Mouse (Mus musculus) heart, embryonic 14.5 days (tissue): ENCODE measurements around the gene Uxs1. TPM values are rescaled to one million over a fixed set of nuclear protein-coding genes. Genes with fewer than 3 reads are reported as not detected.

ENCODE experiments used
- ATAC-seq: fragments of 200-750 bp; cut with Nextera tagmentation; 2 replicates; pipeline ENCODE4 v1.8.0; 2017; ENCODE audit warnings: low read depth, moderate TSS enrichment; ENCODE audit not compliant: insufficient number of reproducible peaks, insufficient read depth, low FRiP score
- H3K27ac ChIP-seq, 2 experiments: fragments of 200-500 bp in 1 of 2; fragments of 300-500 bp in 1 of 2; sonication (generic) in 1 of 2; replicated peaks in 1 of 2; 2 replicates each; pipeline ENCODE4 v1.5.1; 2012 to 2014; ENCODE audit warnings: low read depth in 2 of 2, low read length in 2 of 2, control low read depth in 1 of 2, mild to moderate bottlenecking in 1 of 2, mixed read lengths in 1 of 2; ENCODE audit not compliant: control insufficient read depth in 1 of 2, insufficient read depth in 1 of 2
- H3K27me3 ChIP-seq: fragments of 300-500 bp; sonication (generic); 2 replicates; pipeline ENCODE4 v1.6.1; 2014; ENCODE audit warnings: mild to moderate bottlenecking, low read length, control low read depth; ENCODE audit not compliant: control insufficient read depth, insufficient read depth
- H3K36me3 ChIP-seq: fragments of 300-500 bp; sonication (generic); 2 replicates; pipeline ENCODE4 v1.6.1; 2014; ENCODE audit warnings: mild to moderate bottlenecking, control low read depth, low read length, mixed read lengths; ENCODE audit not compliant: control insufficient read depth, insufficient read depth
- H3K4me1 ChIP-seq, 2 experiments: fragments of 200-500 bp in 1 of 2; fragments of 300-500 bp in 1 of 2; sonication (generic) in 1 of 2; 2 replicates each; pipeline ENCODE4 v1.6.1; 2012 to 2014; ENCODE audit warnings: low read length in 2 of 2, control low read depth in 1 of 2, mixed read lengths in 1 of 2; ENCODE audit not compliant: control insufficient read depth in 2 of 2, insufficient read depth in 2 of 2
- H3K4me2 ChIP-seq: fragments of 300-500 bp; sonication (generic); 2 replicates; pipeline ENCODE4 v1.6.1; 2014; ENCODE audit warnings: mild to moderate bottlenecking, low read length
- H3K4me3 ChIP-seq, 2 experiments: fragments of 200-500 bp in 1 of 2; fragments of 300-500 bp in 1 of 2; sonication (generic) in 1 of 2; 2 replicates each; pipeline ENCODE4 v1.5.1; 2012 to 2014; ENCODE audit warnings: low read length in 2 of 2, mild to moderate bottlenecking in 2 of 2, control low read depth in 1 of 2, low read depth in 1 of 2, moderate library complexity in 1 of 2; ENCODE audit not compliant: control insufficient read depth in 1 of 2, insufficient read depth in 1 of 2
- H3K9ac ChIP-seq: fragments of 300-500 bp; sonication (generic); 2 replicates; pipeline ENCODE4 v1.6.1; 2014; ENCODE audit warnings: mild to moderate bottlenecking, low read length
- H3K9me3 ChIP-seq: fragments of 300-500 bp; sonication (generic); 2 replicates; pipeline ENCODE4 v1.6.1; 2016; ENCODE audit warnings: low read length, control low read depth; ENCODE audit not compliant: control insufficient read depth
- WGBS: fragments of 180-500 bp; shearing (Covaris S2); extraction: QIAGEN DNeasy Blood & Tissue Kit; methylation state at CpG from one replicate; pipeline ENCODE4 v1.1.7; 2014; 5-methylcytosine and 5-hydroxymethylcytosine counted together
- polyA plus RNA-seq: library from polyadenylated mRNA; unstranded; fragments of >200 nt; fragmentation: Nextera tagmentation; extraction: Ambion mirVana; gene quantifications from 2 replicates; pipeline ENCODE4 v1.2.1, GENCODE M21; 2014

Gene Uxs1
- polyA plus RNA-seq = 10.5 and 11.3 TPM in 2 replicates

DNA sequence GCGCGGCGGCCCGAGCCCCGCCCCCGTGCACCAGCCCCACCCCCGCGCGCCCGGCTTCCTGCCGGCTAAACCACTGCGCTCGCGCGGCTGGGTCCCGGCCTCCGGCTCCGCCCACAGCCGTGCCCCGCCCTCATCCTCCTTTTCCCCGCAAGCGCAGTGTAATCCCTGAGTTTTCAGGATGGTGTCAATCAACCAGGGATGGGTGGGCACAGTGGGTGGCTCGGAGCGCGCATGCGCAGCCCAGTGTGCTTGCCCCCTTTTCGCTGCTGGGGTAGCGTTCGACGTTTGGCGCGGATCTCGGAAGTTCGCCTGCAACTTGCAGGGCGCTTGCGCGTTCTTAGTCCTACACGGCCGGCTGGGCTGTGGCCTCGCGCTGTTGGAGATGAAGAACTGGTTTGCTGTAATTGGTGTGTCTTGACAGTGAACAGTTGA is at the start of gene Uxs1:
Gene Uxs1 (minus strand): TSS at position 38 of the 432 bp plus-strand sequence.
- Histone ChIP-seq H3K9ac (peak within 1 kb of the TSS; percentile 77), H3K4me3 (peak within 1 kb of the TSS; percentile 86 to 93), H3K4me1 (peaks cover 0 to 6% of the 10 kb centered on the region in 2 experiments; a peak in 2 of 4 replicates), H3K27ac (peak within 1 kb of the TSS; percentile 83 to 89), H3K27me3 (no peaks in the 10 kb centered on the region), H3K9me3 (no peaks in the 10 kb centered on the region), H3K4me2 (peak within 1 kb of the TSS; percentile 99), H3K36me3 (no peaks in the 10 kb centered on the region)
- under 1% methylated on average over 41 of the region's 41 CpGs for WGBS
- ATAC-seq = peak; percentile 98

DNA sequence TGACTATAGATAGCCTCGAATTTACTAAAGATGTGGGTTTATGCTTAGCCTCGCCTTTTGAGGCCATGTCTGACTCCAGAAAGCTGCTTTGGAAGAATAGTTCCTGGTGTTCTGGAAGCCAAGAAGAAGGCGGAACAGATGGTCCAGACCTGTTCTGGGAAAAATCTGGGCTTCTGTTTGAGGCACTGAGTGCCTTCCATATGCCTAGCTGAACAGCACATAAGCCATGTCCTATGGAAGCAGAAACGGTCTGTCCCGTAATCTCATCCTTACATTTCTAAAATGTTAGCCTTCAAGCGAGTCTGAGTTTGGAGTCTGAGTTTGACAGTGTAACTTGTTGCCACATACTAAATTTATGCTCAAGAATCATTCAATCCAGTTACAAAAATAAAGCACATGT is 49.6 kb upstream of the Uxs1 start:
- Histone ChIP-seq H3K36me3 (no peaks in the 10 kb centered on the region), H3K4me3 (no peak overlapping the region), H3K4me1 (no peaks in the 10 kb centered on the region), H3K27me3 (no peaks in the 10 kb centered on the region), H3K4me2 (no peak overlapping the region), H3K27ac (no peak overlapping the region), H3K9ac (no peak overlapping the region), H3K9me3 (no peaks in the 10 kb centered on the region)
- WGBS = 80% methylated on average over 6 of the region's 6 CpGs
- no peak for ATAC-seq

DNA sequence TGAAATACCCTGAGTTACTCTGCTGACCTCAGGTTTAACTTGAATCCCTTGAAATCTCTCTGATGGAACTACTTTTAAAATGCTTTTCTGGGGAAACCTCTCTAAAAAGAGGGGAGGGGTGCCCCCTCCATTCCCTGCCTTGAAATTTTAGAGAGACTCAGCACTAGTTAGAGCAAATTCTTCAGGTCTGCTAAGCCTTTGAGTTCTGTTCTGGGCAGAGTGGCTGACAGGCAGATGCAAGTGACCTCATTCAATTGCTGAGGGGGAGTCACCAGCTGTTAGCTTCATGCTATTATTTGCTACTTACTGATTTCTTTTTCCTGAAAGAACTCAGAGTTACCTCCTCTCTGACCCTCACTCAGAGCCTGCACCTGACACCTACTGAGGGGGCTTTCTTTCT is 43.5 kb upstream of the Uxs1 start:
- Histone ChIP-seq H3K4me2 (no peak overlapping the region), H3K36me3 (no peaks in the 10 kb centered on the region), H3K27ac (no peak overlapping the region), H3K27me3 (no peaks in the 10 kb centered on the region), H3K4me3 (no peak overlapping the region), H3K4me1 (no peaks in the 10 kb centered on the region), H3K9me3 (no peaks in the 10 kb centered on the region), H3K9ac (no peak overlapping the region)
- ATAC-seq = no peak

DNA sequence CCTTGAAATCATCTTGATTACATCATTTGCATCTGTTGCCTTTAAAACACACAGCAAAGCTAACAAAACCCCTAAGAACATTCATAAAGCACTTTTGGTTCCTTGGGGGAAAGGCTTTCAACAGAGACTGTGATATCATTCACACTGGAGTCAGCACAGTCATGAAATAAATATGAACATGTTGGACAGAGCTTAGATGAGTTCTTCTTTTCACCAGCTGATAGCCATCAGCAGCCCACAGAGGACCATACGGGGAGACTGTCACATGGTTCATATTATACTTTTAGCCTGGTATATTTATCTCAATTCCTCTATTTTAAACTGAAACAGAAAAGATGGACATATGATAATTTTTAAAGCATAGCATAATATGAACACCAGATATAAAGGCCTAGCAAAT is 40.9 kb upstream of the Uxs1 start:
- H3K36me3 ChIP-seq = no peaks in the 10 kb centered on the region
- H3K27me3 ChIP-seq = no peaks in the 10 kb centered on the region
- H3K9me3 ChIP-seq = no peaks in the 10 kb centered on the region
- H3K4me1 ChIP-seq = no peaks in the 10 kb centered on the region
- H3K9ac ChIP-seq = no peak overlapping the region
- H3K4me2 ChIP-seq = no peak overlapping the region
- WGBS = 49% methylated on average over 1 of the region's 1 CpGs
- no peak overlapping the region for H3K27ac ChIP-seq
- H3K4me3 ChIP-seq = no peak overlapping the region
- no peak for ATAC-seq

DNA sequence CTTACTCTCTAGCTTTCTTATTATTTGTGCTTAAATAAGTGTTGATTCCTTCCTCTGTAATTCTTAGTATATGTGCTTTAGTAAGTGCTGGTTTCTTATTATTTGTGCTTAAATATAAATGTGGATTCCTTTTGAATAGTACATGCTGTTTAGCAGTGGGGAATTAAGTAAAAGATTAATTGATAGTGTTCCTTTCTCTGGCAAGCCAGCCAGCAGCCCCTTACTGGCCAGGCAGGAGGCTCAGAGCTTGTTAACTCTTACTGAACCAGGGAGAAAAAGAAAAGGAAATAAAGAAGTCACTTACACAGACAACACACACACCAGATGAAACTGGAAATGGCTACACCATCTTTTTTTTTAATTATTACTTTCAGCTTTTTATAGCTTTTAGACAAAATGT is 37.2 kb upstream of the Uxs1 start:
- no peak for ATAC-seq
- H3K4me3 ChIP-seq = no peak overlapping the region
- no peak overlapping the region for H3K4me2 ChIP-seq
- H3K9ac ChIP-seq = no peak overlapping the region
- no peaks in the 10 kb centered on the region for H3K27me3 ChIP-seq
- no peaks in the 10 kb centered on the region for H3K9me3 ChIP-seq
- no peaks in the 10 kb centered on the region for H3K4me1 ChIP-seq
- H3K27ac ChIP-seq = no peak overlapping the region
- H3K36me3 ChIP-seq = no peaks in the 10 kb centered on the region

DNA sequence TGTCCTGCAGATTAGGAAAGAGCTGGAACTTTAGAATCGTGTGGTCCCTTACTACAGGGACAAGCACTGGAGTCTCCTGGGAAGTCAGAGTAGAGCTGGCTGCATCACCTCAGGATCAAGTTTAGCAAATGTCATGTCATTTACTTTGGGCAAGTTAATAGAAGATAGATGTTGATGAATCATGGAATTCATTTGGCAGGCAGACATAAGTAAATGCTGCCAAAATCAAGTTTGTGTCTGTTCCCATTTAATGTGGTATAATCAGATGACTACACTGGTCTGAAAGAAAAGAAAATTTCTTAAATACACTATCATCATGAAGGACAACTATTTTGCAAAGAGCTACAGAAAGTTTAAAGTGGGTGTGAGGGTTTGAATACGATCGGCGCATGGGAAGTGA is 35.0 kb upstream of the Uxs1 start:
- ATAC-seq = no peak
- Histone ChIP-seq H3K4me1 (no peaks in the 10 kb centered on the region), H3K4me2 (no peak overlapping the region), H3K9me3 (no peaks in the 10 kb centered on the region), H3K27ac (no peak overlapping the region), H3K4me3 (no peak overlapping the region), H3K27me3 (no peaks in the 10 kb centered on the region), H3K9ac (no peak overlapping the region), H3K36me3 (no peaks in the 10 kb centered on the region)
- WGBS = 88% methylated on average over 4 of the region's 4 CpGs

DNA sequence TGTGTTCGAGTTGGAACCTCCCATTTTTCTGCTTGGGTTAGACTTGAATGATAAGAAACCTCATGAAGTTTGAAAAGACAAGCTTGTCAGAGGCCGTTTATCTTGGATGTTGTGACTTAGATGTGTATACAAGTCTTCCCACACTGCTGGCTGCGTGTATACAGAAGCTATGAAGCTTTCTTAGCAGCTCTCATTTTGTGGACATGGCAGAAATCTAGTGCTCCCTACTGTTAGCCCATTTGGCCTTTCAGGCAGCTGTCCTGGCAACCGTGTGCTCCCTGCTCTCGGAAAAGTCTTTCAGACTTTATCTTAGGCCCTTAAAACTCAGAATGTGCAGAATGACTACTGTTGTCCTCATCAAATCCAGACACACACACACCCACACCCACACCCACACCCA is 31.4 kb upstream of the Uxs1 start:
- Histone ChIP-seq H3K4me3 (no peak overlapping the region), H3K9ac (no peak overlapping the region), H3K36me3 (no peaks in the 10 kb centered on the region), H3K27me3 (no peaks in the 10 kb centered on the region), H3K27ac (no peak overlapping the region), H3K9me3 (no peaks in the 10 kb centered on the region), H3K4me1 (no peaks in the 10 kb centered on the region), H3K4me2 (no peak overlapping the region)
- no peak for ATAC-seq
- WGBS = 47% methylated on average over 5 of the region's 5 CpGs

DNA sequence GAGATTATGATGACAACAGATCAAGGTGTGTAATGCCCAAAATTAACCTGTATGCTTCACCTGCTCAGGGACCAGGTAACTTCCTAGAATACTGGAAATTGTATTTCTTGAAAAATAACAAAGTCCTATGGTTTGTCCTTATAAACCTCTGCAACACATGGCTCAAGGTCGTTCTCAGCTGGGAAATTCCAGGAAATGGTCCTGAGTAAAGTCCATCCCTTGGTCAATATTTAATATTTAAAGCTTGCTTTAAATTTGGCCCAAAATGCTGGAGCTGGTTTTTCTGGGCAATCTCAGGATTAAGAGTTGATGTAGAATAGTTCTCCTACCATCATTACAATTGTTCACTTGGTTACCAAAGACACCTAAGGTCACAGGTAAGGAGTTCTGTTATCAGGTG is 30.1 kb upstream of the Uxs1 start:
- Histone ChIP-seq H3K4me1 (no peaks in the 10 kb centered on the region), H3K27ac (no peak overlapping the region), H3K4me3 (no peak overlapping the region), H3K36me3 (no peaks in the 10 kb centered on the region), H3K27me3 (no peaks in the 10 kb centered on the region), H3K9ac (no peak overlapping the region), H3K9me3 (no peaks in the 10 kb centered on the region), H3K4me2 (no peak overlapping the region)
- 57% methylated on average over 1 of the region's 1 CpGs for WGBS
- no peak for ATAC-seq
